Mouse (Mus musculus) large intestine, adult 2 months (tissue): ENCODE results near the gene Syngap1. TPM values are rescaled to one million over a fixed set of nuclear protein-coding genes. Genes with fewer than 3 reads are reported as not detected.

ENCODE experiments used
- DNase-seq: peaks from one replicate; pipeline ENCODE4 v3.0.0-alpha.2; 2012; ENCODE audit warnings: low read depth, low spot score
- WGBS: fragments of 180-500 bp; shearing (Covaris S2); methylation state at CpG from one replicate; pipeline ENCODE4 v1.1.7; 2018; 5-methylcytosine and 5-hydroxymethylcytosine counted together
- polyA plus RNA-seq: library from polyadenylated mRNA; depleted of rRNA; stranded (reverse); fragments of >200 nt; gene quantifications from 2 replicates; pipeline ENCODE4 v1.2.3, GENCODE M21; 2012

Gene Syngap1
- polyA plus RNA-seq, 1 experiment, result 4.0 TPM

DNA sequence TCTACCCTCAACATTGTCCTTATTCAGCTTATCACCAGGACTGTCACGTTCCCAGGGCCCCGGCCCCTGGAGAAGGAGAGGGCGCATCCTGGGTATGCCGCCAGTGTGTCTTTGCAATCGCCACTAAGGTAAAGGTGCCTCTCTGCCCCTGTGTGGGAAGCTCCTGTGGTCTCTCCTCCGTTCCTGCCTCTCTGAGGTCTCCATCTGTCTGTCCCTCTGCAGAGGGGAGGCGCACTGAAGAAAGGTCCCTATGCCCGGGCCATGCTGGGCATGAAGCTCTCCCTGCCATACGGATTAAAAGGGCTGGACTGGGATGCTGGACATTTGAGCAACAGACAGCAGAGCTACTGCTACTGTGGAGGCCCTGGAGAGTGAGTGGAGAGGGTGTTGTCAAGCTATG, 6.0 kb upstream of the Syngap1 start:
- 91% methylated on average over 9 of the region's 9 CpGs for WGBS
- DNase-seq, result no peak

DNA sequence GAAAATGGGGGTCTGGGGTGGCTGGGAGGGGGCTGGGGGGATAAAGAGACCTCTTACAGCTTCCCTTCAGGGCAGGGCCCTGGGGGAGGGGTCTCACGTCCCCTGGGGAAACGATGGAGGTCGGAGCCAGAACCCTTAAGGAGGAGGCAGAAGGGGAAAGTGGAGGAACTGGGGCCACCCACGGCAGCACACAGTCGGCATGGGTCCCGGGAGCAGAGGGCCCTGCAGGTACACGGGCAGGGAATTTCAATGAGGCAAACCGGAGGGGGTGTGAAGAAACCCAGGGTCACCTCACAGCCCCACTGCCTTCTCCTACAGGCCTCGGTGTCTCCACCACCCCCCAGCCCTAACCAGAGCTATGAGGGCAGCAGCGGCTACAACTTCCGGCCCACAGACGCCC, 4.6 kb upstream of the Syngap1 start:
- 89% methylated on average over 12 of the region's 12 CpGs for WGBS

DNA sequence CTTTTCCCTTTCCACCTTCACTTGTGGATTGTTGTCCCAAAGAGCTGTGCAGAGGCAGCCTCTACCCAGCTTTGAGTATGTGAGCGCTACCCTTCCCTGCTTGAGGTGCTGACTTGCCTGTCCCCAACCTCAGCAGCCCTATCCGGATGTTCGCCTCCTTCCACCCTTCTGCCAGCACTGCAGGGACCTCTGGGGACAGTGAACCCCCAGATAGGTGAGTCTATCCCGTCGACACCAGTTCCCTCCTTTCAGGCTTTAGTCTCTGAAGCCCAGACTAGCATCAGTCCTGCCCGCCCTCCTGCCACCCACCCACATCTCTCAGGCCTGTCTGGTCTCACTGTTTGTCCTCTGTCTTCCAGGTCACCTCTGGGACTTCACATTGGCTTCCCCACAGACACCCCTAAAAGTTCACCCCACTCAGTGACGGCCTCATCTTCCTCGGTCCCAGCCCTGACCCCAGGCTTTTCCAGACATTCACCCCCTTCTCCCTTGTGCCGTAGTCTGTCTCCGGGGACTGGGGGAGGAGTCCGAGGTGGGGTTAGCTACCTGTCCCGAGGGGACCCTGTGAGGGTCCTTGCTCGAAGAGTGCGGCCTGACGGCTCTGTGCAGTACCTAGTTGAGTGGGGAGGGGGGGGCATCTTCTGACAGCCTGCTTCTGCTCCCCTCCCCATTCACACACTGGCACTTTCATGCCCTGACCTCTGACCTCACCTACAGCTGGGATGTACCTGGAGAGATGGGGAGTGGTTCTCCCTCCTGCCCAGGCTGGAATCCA, 3.9 kb upstream of the Syngap1 start:
- 85% methylated on average over 15 of the region's 15 CpGs for WGBS
- DNase-seq, result no peak

More for the DNA sequence above, 4.6 kb upstream of the Syngap1 start:
- no peak for DNase-seq

GRCm38 (mm10) chr17:26937883-26938695, 3.0 kb upstream of the Syngap1 start:
- DNase-seq, result no peak
- 29% methylated on average over 16 of the region's 16 CpGs for WGBS

- no peak for DNase-seq
- under 1% methylated on average over 22 of the region's 22 CpGs for WGBS
Measured at GRCm38 (mm10) chr17:26938731-26939130, 2.3 kb upstream of the Syngap1 start.

DNA sequence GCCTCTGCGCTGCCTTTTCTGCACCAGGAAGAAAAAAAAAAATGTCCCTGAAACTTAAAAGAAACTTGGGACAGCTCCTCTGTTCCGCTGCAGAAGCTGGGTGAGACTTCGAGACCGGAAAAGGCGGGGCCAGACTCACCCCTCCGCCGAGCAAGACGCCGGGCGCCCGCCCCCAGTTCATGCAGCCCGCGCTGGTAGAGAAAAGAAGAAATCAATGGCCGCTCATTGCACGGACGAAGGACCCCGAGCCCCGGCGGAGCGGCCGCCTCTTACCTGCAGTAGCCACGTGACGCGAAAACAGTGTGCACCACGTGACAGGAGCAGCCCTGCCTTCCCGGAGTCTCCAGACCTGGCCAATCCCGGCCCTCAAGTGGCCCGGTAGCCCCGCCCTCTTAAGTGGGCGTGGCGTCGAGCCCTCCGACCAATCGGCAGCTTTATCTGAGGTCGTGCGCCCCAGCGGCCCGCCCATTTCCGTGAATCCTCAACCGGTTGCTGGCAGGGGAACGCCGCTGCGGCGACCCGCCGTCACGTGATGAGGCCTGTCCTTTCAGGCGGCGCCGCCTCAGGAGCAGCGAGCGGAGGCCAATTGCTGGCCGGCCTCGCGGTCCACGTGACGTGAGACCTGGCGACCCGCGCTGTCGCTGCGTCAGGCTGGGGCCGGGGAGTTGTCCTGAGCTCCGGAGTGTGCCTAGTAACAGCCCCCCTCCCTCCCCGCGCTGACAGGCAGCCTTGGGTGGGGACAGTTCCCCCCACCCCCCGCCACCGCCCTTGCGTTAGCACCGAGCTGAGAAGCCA, 1.7 kb upstream of the Syngap1 start, which contains the start of gene Cuta:
Gene Cuta (minus strand): TSS at position 392 of the 795 bp plus-strand sequence.
- DNase-seq, result peak; percentile 89
- WGBS, result under 1% methylated on average over 70 of the region's 70 CpGs

- WGBS, result 3% methylated on average over 3 of the region's 3 CpGs
- no peak for DNase-seq
Measured at GRCm38 (mm10) chr17:26939973-26940300, 1.1 kb upstream of the Syngap1 start.

GRCm38 (mm10) chr17:26941841-26942570, 953 bp downstream of the Syngap1 start:
- WGBS, result 42% methylated on average over 4 of the region's 4 CpGs
- DNase-seq, result no peak

GRCm38 (mm10) chr17:26945824-26946495, 4.9 kb downstream of the Syngap1 start:
- WGBS, result 61% methylated on average over 13 of the region's 13 CpGs
- no peak for DNase-seq

GRCm38 (mm10) chr17:26946567-26946966, 5.5 kb downstream of the Syngap1 start:
- DNase-seq, result no peak
- WGBS, result 7% methylated on average over 37 of the region's 37 CpGs

DNA sequence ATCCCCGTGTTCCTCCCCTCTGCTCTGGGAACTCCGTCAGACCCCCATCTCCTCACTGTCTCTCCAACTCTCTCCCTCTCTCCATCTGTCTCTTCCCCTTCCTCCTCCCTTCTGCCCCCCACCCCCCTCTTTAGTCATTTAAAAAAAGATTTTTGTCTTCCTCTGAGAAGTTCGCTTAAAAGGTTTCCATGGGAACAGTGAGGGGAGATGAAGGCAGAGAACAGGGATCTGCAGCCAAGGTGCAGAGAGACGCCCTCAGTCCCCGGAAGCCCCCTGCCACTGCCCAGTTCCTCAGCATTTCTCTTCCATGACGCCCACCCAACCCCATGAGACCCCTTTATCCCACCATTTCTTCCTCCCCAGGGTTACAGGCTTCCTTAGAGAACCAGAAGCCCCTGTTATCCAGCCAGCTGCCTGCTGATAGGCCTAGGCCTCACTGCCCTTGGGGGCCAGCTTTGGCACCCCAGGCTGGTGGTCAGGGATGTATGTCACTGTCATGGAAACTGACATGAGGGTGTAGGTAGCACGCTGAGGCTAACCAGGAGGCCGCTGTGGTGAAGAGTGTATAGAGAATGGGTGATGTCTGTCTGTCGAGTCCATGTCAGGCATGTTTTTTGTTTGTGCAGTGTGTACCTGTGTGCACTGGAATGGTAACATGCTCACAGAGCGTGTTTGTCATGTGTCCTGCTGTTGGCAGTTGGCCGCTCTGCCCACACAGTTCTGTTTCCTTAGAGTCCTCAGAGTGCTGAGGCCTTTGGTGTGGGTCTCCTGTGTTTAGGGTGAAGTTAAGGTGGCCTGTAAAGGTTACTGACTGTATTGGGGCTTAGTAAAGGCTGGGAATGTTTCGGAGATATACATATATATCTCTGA, 6.4 kb downstream of the Syngap1 start:
- no peak for DNase-seq
- WGBS, result 90% methylated on average over 12 of the region's 12 CpGs

DNA sequence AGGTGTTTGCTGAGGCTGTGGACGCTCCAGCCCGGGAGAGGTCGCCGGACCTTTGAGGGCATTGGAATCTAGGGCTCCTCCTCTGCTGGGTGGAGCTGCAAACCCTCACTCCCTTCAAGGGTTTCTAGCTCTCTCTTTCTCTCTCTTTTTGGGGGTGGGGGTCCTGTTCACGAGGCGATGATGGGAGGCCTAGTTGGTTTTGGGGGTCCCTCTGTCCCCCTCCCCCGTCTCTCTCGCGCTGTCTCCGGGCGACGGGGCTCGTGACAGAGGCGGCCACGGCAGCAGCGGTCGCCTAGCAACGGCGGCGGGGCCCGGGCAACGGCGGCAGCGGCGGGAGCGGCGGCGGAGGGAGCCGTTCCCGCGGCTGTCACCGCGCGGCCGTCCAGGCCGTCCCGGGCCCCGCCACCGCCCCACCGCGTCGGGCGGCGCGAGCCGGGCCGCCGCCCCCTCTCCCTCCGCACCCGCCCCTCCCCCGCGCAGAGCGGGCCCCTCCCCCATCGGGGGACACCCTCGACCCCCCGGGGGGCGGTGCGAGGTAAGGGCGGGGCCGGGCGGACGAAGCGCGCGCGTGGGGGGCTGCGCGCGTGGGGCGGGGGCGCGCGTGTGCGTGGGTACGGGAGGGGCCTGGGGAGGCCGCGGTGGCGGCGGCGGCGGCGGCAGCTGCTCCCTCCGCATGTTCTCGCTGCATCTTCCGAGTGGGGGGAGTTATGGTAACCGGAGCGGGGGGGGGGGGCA, 7.4 kb downstream of the Syngap1 start:
- WGBS, result 2% methylated on average over 72 of the region's 87 CpGs
- DNase-seq, result no peak

DNA sequence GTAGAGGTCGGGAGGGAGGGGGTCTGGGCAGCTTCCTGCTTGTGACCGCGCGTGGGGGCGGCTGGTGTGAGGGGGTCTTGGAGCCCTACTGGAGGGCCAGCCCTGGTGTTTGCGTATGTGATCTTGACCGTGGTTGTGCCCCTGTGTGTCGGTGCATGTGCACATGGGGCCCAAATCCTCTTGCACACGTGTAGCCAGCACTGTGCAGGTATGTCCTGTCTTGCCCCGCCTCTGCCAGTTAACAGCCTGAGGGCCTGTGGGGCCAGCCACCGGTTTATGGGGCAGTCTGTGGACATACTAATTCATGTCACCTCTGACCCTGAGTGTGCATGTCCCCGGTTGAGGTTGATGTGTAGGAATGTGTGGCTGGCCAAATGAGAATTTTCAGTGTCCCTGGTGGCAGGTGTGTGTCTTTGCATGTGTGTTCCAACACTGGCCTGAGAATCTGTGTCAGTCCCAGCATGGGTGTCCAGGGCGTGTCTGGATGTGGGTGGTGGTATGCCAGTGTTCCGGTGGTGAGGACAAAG, 8.1 kb downstream of the Syngap1 start:
- WGBS, result 11% methylated on average over 13 of the region's 14 CpGs
- DNase-seq, result no peak

- no peak for DNase-seq
- WGBS, result 76% methylated on average over 5 of the region's 5 CpGs
Measured at GRCm38 (mm10) chr17:26949866-26950265, 8.8 kb downstream of the Syngap1 start.

- DNase-seq, result no peak
- 57% methylated on average over 7 of the region's 7 CpGs for WGBS
Measured at GRCm38 (mm10) chr17:26950560-26951288, 9.7 kb downstream of the Syngap1 start.

DNA sequence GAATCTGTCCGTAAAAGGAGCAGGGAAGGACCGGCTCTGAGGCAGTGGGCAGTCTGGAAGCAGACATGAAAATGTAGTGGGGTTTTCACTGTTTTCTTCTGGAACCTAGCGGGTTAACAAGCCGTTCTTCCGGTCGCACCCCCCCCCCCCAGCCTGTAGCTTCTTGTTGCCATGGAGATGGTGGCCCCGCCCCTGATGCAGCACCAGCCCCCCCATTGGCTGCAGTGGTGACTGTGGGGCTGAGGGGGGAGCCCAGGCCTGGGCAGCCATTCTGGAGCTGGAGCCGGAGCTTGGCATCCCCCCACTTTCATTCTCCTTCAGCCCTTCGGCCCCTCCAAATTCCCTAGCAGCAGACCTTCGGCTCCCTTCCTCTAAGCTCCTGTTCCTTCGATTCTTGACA, 10.4 kb downstream of the Syngap1 start:
- WGBS, result 19% methylated on average over 11 of the region's 11 CpGs
- no peak for DNase-seq
